Comparison of ENCODE assay signal across 9 mouse cellular contexts in the genomic region with DNA sequence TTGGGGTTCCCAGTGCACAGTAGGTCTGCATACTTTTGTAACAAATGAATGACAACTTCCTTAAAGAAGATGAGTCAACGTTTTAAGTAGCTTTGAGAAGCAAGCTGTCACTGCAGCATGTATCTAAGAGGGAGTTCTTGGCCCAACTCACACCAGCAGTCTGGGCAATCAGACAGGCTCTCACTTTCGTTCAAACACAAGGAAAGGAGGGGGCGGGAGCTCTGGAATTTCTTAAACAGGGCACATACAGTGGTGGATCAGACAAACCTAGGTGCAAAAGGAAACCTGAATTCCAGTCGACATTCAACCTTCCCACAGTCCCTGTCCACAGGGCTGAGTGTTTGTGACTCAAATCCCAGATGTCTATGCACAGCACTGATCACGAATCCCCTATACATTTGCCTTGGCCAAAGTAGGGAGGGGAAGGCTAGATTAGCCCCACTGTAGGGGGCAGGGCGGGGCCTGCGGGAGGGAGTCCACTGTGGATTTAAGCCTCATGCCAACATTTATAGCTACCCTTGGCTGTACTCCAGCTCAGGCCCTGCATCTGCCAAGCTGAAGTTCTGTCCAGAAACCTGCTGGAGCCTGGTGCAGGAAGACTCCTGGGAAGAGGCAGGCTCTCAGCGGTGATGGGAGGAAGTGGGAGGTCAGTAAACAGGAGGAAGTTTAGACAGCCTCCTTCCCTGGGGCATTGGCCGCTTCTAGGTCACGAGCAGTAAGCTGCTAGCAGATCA.
A peak's percentile ranks its signal among the peaks of the same experiment; 100 is the strongest.
DNase-seq lines count a peak whose midpoint lies in the region; ATAC-seq and TF ChIP-seq lines count a peak whose summit lies in the region.
"Had no signal": no experiment of that assay in that cellular context is flagged by ENCODE, and none has a peak within 500 bp of the region (broad histone marks: within the 10 kb centered on the region; RNA-seq: fewer than 3 reads in every experiment).

No protein-coding gene starts in this region.

- no peak overlapping the region for H3K27ac ChIP-seq in forebrain, postnatal 0 days (ENCODE audit: low read depth, low read length)
- H3K27ac ChIP-seq: neural tube, embryonic 12.5 days had no signal

- TF ChIP-seq CTCF in lung, adult 2 months (IDR thresholded peaks at IDR 0.05; ENCODE audit: insufficient read depth, low read length) = no peak
- no peak for TF ChIP-seq CTCF in forebrain, postnatal 0 days (IDR thresholded peaks at IDR 0.05; ENCODE audit: low read depth)

- no peak overlapping the region for H3K4me2 ChIP-seq in forebrain, postnatal 0 days (ENCODE audit: low read depth)
- H3K4me2 ChIP-seq: neural tube, embryonic 12.5 days had no signal

- no peak for ATAC-seq in forebrain, postnatal 0 days

- no peak overlapping the region for H3K9ac ChIP-seq in forebrain, postnatal 0 days
- H3K9ac ChIP-seq: neural tube, embryonic 12.5 days had no signal

- intact Hi-C loops in heart, postnatal 10 days (cut with DNase I) = no loop called here

- no peak for TF ChIP-seq POLR2A in lung, adult 2 months (IDR thresholded peaks at IDR 0.05; ENCODE audit: borderline replicate concordance, extremely low read depth, low read depth, low read length)

- H3K9me3 ChIP-seq in forebrain, postnatal 0 days (ENCODE audit: low read length) = no peaks in the 10 kb centered on the region
- H3K9me3 ChIP-seq: neural tube, embryonic 12.5 days had no signal

- H3K4me1 ChIP-seq in lung, adult 2 months (ENCODE audit: control insufficient read depth, insufficient read depth, low read length) = peaks cover 8% of the 10 kb centered on the region
- H3K4me1 ChIP-seq in forebrain, postnatal 0 days (ENCODE audit: insufficient read depth) = no peaks in the 10 kb centered on the region
- H3K4me1 ChIP-seq: neural tube, embryonic 12.5 days had no signal

- peak; percentile 5 to 16 for DNase-seq in layer of hippocampus, postnatal 14 days (ENCODE audit: low spot score in 2 of 2)
- no peak for DNase-seq in layer of hippocampus, adult 18-20 months (ENCODE audit: low spot score in 2 of 2)
- DNase-seq in adrenal gland, adult 18-20 months (ENCODE audit: low spot score in 2 of 2) = peak; percentile 12 to 37
- peak; percentile 2 for DNase-seq in embryo, embryonic 9.5 days (ENCODE audit: extremely low spot score)
- DNase-seq in heart, postnatal 10 days = peak; percentile 79 to 80
- peak; percentile 35 for DNase-seq in lung, adult 2 months
- DNase-seq in thymus, postnatal 4 days = no peak
- DNase-seq in forebrain, postnatal 0 days = no peak

- no peaks in the 10 kb centered on the region for H3K36me3 ChIP-seq in forebrain, postnatal 0 days (ENCODE audit: insufficient read depth)
- H3K36me3 ChIP-seq: neural tube, embryonic 12.5 days had no signal

- H3K27me3 ChIP-seq in forebrain, postnatal 0 days (ENCODE audit: insufficient read depth, low read length) = no peaks in the 10 kb centered on the region
- H3K27me3 ChIP-seq: neural tube, embryonic 12.5 days had no signal

- no peak overlapping the region for H3K4me3 ChIP-seq in lung, adult 2 months (replicated peaks; ENCODE audit: extremely low read depth, low read depth, low read length)
- no peak overlapping the region for H3K4me3 ChIP-seq in forebrain, postnatal 0 days (ENCODE audit: low read depth, low read length)
- H3K4me3 ChIP-seq: neural tube, embryonic 12.5 days had no signal

- WGBS in lung, adult 2 months = 9% methylated on average over 10 of the region's 10 CpGs
- 51% methylated on average over 10 of the region's 10 CpGs for WGBS in forebrain, postnatal 0 days

Comparison
In these comparisons a context has a peak if more than half of its experiments do, and no peak if none do; other contexts are left out.
1. DNase-seq: peak in layer of hippocampus, postnatal 14 days (2 of 2), adrenal gland, adult 18-20 months (2 of 2), embryo, embryonic 9.5 days (single experiment), heart, postnatal 10 days (2 of 2) and lung, adult 2 months (single experiment); none in layer of hippocampus, adult 18-20 months (0 of 2), thymus, postnatal 4 days (single experiment) and forebrain, postnatal 0 days (single experiment).